Mouse (Mus musculus): ENCODE data around the gene Tuba3a.
A peak's percentile ranks its signal among the peaks of the same experiment; 100 is the strongest.

Gene Tuba3a

GRCm38 (mm10) chr6:125232045-125232437 is 53.8 kb downstream of the Tuba3a start:
- DNase-seq (ENCODE audit: extremely low read depth, low read depth): peak; percentile 39

- peak; percentile 50 for DNase-seq (ENCODE audit: extremely low read depth, low read depth)
Measured at GRCm38 (mm10) chr6:125231117-125232044, 54.5 kb downstream of the Tuba3a start, which contains the start of gene Tapbpl. Gene Tapbpl (minus strand): TSS chr6:125231860.

- DNase-seq (ENCODE audit: extremely low read depth, low read depth): no peak
Measured at GRCm38 (mm10) chr6:125230571-125230970, 55.3 kb downstream of the Tuba3a start.

Measured in MEL-GATA-1-ER (cell line).